Mouse (Mus musculus): ENCODE data around the gene Etv3. TPM values are rescaled to one million over a fixed set of nuclear protein-coding genes. Genes with fewer than 3 reads are reported as not detected.

Gene Etv3
- total and polyA plus RNA-seq, 3 experiments, result 12.6 to 24.1 (median 16.8) TPM

DNA sequence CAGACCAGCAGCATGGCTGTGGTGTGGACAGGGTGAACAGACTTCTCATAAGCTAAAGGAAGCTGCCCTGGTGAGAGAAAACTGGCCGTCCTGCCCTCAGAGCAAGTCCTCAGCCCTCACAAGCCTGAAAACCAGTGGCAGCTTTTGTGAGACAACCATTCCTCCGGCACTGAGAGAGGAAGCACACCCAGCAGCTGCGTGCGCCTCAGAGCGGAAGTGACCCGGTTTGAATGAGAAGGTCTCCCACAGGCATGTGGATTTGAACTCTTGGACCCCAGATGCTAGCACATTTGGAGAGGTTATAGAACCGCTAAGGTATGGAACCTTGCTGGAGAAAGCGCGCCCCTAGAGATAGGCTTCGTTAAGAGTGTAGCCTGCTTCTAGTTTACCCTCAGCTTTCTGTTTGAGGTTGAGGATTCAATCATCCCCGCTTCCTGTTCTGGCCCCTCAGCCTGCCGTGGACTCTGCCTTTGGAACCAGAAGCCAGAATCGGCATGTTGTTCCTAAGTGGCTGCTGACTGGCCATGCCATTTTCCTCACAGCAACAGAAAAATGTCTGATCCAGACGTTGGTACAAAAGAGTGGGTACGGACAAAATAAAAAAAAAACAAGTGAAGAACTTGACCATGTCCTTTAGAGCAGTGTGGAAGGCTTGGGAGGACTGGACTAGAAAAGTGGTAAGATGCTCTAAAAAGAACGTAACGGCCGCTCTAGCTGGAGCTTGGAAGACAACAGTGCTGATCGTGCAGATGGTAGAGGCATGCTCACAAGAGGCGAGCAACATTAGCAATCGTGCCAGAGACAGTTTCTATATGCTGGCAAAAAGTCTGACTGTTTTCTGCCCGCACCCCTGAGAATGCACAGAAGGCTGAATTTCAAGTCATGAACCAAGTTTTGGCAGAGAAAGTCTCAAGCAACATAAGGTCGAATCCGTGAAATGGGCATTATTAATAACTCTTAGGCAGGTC lies 24.8 kb upstream of the Etv3 start:
- peak overlapping the region; percentile 24 for H3K9ac ChIP-seq (ENCODE audit: insufficient read depth, low read depth)

DNA sequence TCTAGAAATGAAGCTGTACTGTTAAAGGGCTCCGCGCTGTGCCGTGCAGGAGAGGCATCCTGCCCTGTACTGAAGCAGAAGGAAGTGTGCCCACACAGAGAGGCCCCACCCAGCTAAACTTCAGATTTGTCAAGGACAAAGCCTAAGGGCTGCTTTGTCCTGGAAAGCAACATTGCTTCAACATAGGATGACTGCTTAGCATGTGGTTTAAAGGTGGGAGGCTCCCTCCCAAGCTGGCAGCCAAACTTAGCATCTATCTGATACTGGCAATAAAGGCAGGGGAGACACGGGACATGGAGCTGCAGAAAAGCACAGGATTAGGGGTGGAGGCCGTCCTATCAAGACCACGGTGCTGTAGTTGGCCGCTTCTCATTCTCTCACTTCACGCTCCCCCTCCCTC lies 24.1 kb upstream of the Etv3 start:
- in situ Hi-C loops (cut with MboI; ENCODE audit: low pct_ligation_motif_present, low pct_unique_long_range_greater_than_20kb, low sequenced_read_pairs), result loop anchor here (5.0 kb wide), 3 partner anchors 79 to 259 kb away; no protein-coding TSS in a partner anchor
- no peak overlapping the region for H3K9ac ChIP-seq (ENCODE audit: insufficient read depth, low read depth)
- TF ChIP-seq SMC3 (IDR thresholded peaks at IDR 0.05; ENCODE audit: low read depth, low read length) (no peak), HCFC1 (IDR thresholded peaks at IDR 0.05; ENCODE audit: low read depth, low read length) (no peak), ZC3H11A (IDR thresholded peaks at IDR 0.05; ENCODE audit: low read depth, low read length) (no peak), TBP (conservative IDR thresholded peaks at IDR 0.05; ENCODE audit: low read depth, low read length) (no peak), MAZ (IDR thresholded peaks at IDR 0.05; ENCODE audit: low read depth, low read length) (no peak), USF2 (conservative IDR thresholded peaks at IDR 0.05; ENCODE audit: low read depth, low read length) (no peak), CTCF (conservative IDR thresholded peaks at IDR 0.05 in 1 of 2, IDR thresholded peaks at IDR 0.05 in 1 of 2; ENCODE audit: low read depth in 2 of 2, low read length in 2 of 2) (no peak)

More for the DNA sequence above, 24.8 kb upstream of the Etv3 start:
- Histone ChIP-seq H3K36me3 (replicated peaks in 1 of 2; ENCODE audit: control insufficient read depth in 1 of 2, insufficient read depth in 1 of 2, low read length in 1 of 2) (peaks cover 0 to 15% of the 10 kb centered on the region in 2 experiments), H3K9me3 (replicated peaks; ENCODE audit: low read length) (peaks cover 4% of the 10 kb centered on the region), H3K79me2 (replicated peaks; ENCODE audit: control insufficient read depth, extremely low read depth, insufficient read depth, poor library complexity, severe bottlenecking) (no peaks in the 10 kb centered on the region), H3K4me2 (ENCODE audit: insufficient read depth, low read depth, poor library complexity, severe bottlenecking) (peak overlapping the region; percentile 27), H3K27ac (ENCODE audit: insufficient read depth, low read depth) (peak overlapping the region; percentile 23; the same call in 1 of the 2 replicates), H3K4me1 (ENCODE audit: control insufficient read depth in 1 of 2, insufficient read depth in 2 of 2) (peaks cover 36 to 62% of the 10 kb centered on the region in 2 experiments), H3K4me3 (replicated peaks in 1 of 3; ENCODE audit: low read depth in 2 of 3, low read length in 2 of 3, poor library complexity in 1 of 3) (peak overlapping the region; percentile 0 to 57 (median 21)), H3K27me3 (replicated peaks) (no peaks in the 10 kb centered on the region)
- peak; percentile 85 for DNase-seq (ENCODE audit: extremely low read depth)
- in situ Hi-C loops (cut with MboI; ENCODE audit: low pct_ligation_motif_present, low pct_unique_long_range_greater_than_20kb, low sequenced_read_pairs) (loop anchor here (5.0 kb wide), 3 partner anchors 78 to 258 kb away; no protein-coding TSS in a partner anchor), dilution Hi-C loops (cut with MboI; ENCODE audit: extremely low pct_ligation_motif_present, extremely low pct_unique_long_range_greater_than_20kb, low sequenced_read_pairs) (no loop called here)
- TF ChIP-seq ELF1 (IDR thresholded peaks at IDR 0.05; ENCODE audit: low read depth, low read length) (peak; percentile 52; the same call in 1 of the 2 replicates), MAX (IDR thresholded peaks at IDR 0.05; ENCODE audit: low read length) (peak; percentile 67; the same call in 1 of the 2 replicates), MYC (IDR thresholded peaks at IDR 0.05; ENCODE audit: low read depth, low read length) (peak; percentile 64; the same call in 1 of the 2 replicates), EP300 (IDR thresholded peaks at IDR 0.05; ENCODE audit: low read length) (peak; percentile 58; the same call in 1 of the 2 replicates), CHD1 (IDR thresholded peaks at IDR 0.05; ENCODE audit: low read depth, low read length) (no peak), JUND (conservative IDR thresholded peaks at IDR 0.05; ENCODE audit: low read depth, low read length) (no peak), IRF4 (IDR thresholded peaks at IDR 0.05; ENCODE audit: low read depth, low read length) (peak; percentile 16; the same call in 1 of the 2 replicates), USF2 (conservative IDR thresholded peaks at IDR 0.05; ENCODE audit: low read depth, low read length) (no peak), TBP (conservative IDR thresholded peaks at IDR 0.05; ENCODE audit: low read depth, low read length) (0 out of 2 replicates have a peak, but pooled peaks have one; percentile 8), ZC3H11A (IDR thresholded peaks at IDR 0.05; ENCODE audit: low read depth, low read length) (no peak), RAD21 (IDR thresholded peaks at IDR 0.05; ENCODE audit: low read depth, low read length) (no peak; the same call in none of the 2 replicates), JUN (IDR thresholded peaks at IDR 0.05; ENCODE audit: insufficient read depth, low read depth, low read length) (no peak), NRF1 (IDR thresholded peaks at IDR 0.05; ENCODE audit: low read depth, low read length) (peak; percentile 38; the same call in 1 of the 2 replicates), TCF12 (IDR thresholded peaks at IDR 0.05; ENCODE audit: low read depth, low read length) (peak; percentile 22; the same call in 1 of the 2 replicates), POLR2A (IDR thresholded peaks at IDR 0.05; ENCODE audit: low read depth, low read length) (peak; percentile 57), CTCF (conservative IDR thresholded peaks at IDR 0.05 in 1 of 2, IDR thresholded peaks at IDR 0.05 in 1 of 2; ENCODE audit: low read depth in 2 of 2, low read length in 2 of 2) (peak in 1 of 2 experiments; percentile 48; a peak in 2 of 4 replicates)

More for the DNA sequence above, 24.1 kb upstream of the Etv3 start:
- H3K9me3 ChIP-seq (replicated peaks; ENCODE audit: low read length), result peaks cover 4% of the 10 kb centered on the region
- no peaks in the 10 kb centered on the region for H3K27me3 ChIP-seq (replicated peaks)
- H3K27ac ChIP-seq (ENCODE audit: insufficient read depth, low read depth), result no peak overlapping the region
- peaks cover 0 to 12% of the 10 kb centered on the region in 2 experiments for H3K36me3 ChIP-seq (replicated peaks in 1 of 2; ENCODE audit: control insufficient read depth in 1 of 2, insufficient read depth in 1 of 2, low read length in 1 of 2)
- dilution Hi-C loops (cut with MboI; ENCODE audit: extremely low pct_ligation_motif_present, extremely low pct_unique_long_range_greater_than_20kb, low sequenced_read_pairs), result no loop called here
- peaks cover 36 to 69% of the 10 kb centered on the region in 2 experiments for H3K4me1 ChIP-seq (ENCODE audit: control insufficient read depth in 1 of 2, insufficient read depth in 2 of 2)
- H3K4me3 ChIP-seq (replicated peaks in 1 of 3; ENCODE audit: low read depth in 2 of 3, low read length in 2 of 3, poor library complexity in 1 of 3), result peak overlapping the region in 1 of 3 experiments; percentile 57
- no peak for DNase-seq (ENCODE audit: extremely low read depth)
- H3K79me2 ChIP-seq (replicated peaks; ENCODE audit: control insufficient read depth, extremely low read depth, insufficient read depth, poor library complexity, severe bottlenecking), result no peaks in the 10 kb centered on the region
- H3K4me2 ChIP-seq (ENCODE audit: insufficient read depth, low read depth, poor library complexity, severe bottlenecking), result no peak overlapping the region
